Mouse (Mus musculus): Measurements from ENCODE around the gene Chn2.

Gene Chn2

DNA sequence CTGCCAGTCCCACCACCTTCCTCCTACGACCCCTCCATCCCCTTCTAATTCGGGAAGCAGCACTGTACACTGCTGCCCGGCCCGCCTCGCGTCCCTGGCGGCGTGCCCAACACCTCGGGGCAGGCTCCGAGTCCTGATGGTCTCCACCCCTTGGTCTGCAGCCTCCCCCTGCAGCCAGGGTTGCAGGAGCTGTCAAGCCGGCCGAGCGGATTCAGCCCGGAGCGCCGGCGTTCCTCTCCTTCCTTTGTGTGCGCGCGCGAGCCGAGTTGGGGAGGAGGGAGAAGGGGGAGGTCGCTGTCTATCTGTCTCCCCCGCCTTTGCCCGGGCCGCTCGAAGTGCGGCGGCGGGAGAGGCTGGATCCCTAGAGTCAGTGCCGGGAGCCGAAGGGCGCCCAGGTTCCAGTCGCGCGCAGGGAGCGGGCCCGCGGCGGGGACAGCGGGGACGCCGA is at the start of gene Chn2:
Gene Chn2 (plus strand): TSS at position 198 of the 448 bp plus-strand sequence.
- peak; percentile 50 for DNase-seq

DNA sequence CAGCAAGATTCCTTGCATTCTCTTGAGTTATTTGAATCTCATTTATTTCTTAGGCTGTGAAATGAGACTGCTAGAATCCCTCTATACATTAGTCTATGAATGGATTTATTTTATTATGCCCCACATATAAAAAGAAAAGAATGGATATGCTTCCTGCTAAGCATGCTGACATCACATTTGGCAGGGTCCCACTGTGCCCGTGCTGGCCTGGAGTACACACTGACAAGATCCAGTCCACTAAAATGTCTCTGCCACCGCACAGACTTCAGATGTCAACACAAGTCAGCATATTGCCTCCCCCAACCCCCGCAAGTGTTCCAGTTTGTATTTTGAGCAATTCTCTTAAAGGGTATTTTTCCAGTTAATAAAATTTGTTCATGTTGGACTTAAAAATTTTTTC is 47.0 kb upstream of the Chn2 start:
- no peak for DNase-seq

DNA sequence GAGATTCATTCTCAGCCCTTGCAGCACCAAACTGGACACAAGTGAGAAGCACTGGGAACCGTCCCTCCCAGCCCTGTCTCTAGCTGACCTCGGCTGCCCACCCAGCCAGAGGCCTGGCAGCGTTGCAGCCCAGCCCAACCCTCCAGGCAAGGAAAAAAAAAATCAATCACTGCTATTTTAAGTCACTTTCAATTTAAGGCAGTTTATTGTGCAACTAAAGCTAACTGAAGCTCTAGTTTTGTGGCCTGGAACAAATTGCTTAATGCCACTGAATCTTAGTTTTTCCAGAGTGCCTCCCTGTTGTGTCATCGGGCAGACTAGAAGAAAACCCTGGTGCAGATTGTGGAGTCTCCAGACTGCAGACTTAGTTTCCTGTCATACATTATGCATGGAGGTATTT is 43.8 kb upstream of the Chn2 start:
- no peak for DNase-seq

DNA sequence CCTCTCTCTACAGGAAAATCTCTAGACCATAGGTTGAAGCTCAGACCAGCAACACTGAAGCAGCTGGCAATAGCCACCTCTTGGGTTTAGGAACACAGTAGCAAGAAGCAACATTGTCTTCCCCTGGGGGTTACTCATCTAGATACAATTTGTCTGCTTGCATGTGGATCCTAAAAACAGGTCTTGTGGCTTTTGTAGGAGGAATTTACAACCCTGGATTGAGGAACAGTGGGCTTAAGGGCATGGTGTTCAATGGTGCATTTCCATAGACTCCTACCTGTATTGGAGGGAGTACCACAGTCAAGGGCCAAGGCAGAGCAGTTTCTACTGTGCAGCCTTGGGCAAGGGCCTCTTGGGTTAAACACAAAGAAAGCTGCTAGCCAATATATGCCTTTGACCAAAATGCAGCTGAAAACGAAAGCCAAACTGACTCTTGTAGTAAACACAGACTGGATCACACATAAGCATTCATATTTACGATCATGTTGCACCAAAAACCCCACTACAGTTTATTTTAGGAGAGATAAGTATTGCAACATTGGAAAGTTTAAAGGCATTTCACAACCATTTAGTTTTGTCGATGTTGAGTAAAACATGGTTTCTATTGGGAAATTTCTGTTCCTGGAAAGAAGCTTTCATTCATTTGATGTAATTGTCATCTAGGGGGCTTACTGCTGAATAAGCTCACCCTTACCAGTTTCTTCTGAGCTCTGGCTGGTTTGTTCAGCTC is 43.0 kb upstream of the Chn2 start:
- DNase-seq, result no peak

DNA sequence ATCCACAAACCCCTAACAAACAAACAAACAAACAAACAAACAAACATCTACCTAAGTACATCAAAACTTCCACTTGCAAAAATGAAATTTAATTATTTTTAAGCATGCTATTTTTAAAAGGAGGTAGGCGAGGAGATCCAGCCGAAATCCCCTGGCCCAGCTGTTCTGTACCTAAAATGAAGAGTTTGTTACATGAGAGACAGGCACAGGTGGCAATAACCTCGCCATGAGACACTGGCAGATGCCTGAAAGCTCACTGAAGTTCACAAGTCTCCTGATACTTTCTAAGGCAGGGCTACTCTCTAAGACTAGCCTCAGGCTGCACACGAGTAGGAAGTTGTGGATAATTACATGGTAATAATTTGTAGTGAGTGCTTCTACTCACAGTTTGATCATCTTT is 34.1 kb upstream of the Chn2 start:
- DNase-seq, result no peak

DNA sequence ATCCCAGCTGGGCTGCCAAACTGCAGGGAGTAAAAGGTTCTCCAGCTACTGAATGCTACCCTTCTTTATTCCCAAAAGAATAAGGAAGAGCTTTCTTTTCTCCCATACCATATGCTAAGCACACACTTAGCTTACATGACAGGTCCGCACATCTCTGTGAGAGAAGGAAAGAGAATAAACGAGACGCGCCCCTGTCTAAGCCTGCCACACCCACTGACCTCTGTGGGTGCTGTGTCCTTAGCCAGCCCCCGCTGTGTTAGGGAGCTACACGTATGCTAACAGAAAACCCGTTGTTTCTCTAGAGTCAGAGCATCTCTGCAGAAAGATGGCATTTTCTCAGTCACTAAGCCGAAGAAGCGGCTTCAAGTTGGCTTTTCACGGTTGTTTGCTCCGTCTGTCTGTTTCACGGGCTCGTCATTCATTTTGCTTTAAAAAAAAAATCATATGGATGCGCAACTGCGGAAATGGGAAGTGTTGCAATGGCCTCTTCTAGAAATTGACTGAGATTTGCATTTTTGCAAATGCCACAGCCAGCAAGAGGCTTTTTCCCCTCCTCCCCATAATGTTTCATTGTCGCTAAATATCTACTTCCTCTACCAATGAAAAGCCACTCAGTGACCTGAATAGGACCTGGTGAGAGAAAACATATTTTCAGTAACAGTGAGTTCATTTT is 30.8 kb upstream of the Chn2 start:
- no peak for DNase-seq

DNA sequence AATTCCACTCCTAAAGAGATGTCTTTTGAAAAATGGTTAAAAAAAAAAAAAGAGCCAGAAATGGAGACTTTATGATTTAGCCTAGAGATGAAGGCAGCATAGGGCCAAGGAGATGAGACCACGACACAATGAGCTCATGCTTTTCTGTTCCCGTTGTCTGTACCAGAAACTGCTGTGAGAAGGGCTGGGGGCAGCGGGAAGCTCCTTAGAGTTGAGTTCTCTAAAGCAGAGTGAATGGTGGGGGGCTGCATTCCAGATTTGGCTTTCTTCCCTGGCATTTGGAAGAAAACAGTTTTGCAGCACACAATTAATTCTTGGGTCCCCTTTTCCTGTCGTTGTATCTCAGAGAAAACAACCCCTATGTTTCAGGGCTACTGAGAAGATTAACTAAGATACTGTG is 30.1 kb upstream of the Chn2 start:
- no peak for DNase-seq

DNA sequence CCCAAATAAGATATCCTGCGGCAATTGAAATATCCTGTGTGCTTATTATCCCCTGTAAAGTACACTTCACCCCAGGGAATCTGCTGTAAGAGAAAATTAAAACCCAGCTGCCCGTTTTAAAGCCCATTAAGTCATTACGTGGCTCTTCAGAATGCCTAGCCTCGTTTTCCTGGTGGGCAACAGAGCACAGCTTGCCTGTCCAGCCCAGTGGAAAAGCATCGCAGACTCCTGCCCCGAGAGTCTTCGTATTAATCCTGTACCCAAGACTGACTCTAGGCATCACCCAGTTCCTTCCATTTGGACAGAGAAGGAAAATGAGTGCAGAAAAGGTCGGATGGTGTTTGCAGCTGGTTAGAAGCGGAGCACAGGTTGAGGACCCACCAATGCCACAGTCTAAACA is 29.0 kb upstream of the Chn2 start:
- no peak for DNase-seq

DNA sequence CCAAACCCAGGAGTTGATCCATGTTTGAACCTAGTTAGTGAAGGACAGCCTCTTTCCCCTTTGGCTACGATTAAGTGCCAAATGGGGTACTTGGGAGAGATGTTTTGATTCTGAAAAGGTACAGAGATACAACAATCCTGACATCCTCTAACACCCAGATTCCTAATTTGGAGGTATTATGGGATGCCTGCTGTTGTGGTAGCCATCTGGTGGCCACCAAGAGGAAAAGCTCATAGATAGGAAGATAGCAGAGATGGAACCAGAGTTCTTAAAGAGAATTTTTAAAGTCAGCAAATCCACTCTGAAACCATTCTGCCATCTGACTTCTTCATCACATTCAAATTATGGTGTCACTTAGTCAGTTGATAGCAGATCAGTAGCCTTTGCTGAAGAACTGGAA is 27.2 kb upstream of the Chn2 start:
- DNase-seq, result no peak

DNA sequence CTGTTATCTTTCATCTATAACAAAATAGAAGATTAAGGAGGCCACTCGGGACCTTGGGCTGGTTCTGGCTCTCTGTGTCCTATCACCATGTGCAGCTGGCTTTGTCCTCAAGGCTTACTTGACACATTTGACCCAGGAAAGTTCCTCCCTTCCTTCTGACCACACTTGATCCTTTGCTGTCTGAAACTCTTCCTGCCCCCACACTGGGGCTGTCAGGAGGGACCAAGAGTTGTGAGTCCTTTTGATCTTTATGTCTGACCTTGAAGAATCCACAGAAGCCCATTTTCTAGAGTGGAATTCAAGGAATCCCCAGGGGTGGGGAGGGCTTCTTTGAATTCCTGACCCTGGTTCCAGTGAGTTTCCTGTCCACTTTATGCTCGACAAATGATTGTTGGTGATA is 21.3 kb upstream of the Chn2 start:
- DNase-seq, result no peak

DNA sequence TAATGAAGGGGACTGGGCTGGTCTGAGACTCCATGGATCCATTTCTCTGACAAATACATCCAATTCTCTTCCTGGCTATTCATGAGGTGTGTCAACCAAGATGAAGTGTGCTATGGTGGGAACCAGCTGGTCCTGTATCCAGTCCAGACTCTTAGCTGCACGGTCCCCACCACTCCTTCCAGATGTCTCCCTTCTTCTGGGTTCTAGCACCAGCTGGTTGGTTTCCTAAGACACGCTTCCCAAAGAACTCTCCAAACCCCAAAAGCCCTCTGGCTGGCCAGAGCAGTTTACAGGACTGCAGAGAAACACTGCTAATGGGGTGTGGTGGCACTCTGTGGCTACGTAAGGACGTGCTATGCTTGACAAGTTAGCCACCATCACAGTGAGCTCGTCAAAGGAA is 20.5 kb upstream of the Chn2 start:
- no peak for DNase-seq

DNA sequence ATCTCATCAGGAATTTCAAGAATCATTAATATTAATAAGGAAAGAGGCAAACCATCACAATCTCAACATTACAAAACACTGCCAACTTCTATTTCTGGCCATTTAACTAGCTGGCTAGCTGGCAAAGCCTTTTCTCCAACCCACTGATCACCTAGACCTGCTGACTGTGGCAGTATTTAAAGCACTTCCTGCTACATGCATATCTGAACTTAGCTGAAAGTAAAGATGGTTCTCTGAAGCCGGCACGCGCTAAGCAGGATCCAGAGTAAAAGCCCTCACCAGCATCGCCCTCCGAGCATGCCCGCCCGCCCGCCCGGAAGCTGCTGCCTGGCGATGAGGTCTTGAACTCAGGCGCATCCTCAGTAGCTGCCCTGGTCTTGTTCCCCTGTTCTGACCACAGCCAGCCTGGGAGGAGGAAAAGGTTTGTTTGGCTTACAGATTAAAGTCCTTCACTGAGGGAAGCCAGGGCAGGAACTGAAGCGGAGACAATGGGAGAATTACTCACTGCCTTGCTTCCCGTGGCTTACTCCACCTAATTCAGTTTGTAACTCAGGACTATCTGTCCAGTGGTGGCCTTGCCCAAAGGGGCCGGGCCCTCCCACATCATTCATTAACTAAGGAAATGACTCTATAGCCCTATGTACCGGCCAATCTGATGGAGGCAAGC is 18.1 kb upstream of the Chn2 start:
- no peak for DNase-seq

DNA sequence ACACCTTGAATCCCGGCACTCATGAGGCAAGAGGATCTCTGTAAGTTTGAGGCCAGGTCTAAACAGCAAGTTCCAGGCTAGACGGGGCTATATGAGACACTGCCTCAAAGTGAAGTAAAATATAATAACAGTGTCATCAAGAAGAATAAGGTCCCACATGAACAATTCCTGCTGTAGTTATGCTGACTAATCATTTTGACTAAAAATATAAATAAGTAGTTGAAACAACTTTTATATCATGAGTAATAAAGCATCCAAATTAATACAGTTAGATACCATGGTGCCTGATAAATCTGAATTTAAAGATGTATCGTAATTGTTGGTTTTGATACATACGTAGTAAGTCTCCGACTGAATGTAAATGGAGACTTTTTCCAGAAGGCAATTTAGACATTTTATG is 15.5 kb upstream of the Chn2 start:
- DNase-seq, result no peak

DNA sequence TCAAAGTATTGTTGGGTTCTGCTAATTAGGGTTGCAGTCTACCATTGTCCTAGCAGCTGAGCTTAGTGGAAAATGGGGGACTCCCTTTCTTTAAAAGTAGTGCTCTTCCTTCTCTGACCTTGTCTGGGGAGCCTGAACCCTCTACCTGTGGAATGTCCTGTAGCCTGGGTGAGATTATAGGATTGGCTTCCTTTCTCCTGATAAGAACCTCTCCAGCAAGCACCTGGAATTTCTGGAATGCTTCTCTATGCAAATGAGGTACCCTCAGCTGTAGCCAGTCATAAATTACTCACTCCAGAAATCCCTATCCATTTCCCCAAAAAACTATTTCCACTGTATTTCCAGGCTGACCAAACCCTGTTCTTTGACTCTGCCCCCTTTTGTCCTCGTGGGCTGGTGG is 10.6 kb upstream of the Chn2 start:
- no peak for DNase-seq

DNA sequence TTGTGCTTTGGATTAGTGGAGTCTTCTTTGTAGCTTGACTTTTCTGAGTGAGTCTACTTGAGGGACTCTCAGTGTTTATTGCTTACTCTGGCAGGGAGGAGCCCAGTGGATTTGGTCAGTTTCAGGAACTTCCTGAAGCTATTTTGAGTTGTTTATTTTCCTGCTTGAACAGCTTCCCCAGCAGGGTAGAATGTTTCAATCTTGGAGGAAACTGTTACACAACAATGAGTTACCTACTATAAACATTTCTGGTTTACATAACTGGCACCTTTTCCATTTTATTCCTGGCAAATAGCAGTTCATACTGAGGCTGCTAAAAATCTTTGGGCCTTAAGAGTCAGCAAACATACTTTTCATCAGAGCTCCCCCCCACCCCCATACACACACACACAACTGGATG is 9.0 kb upstream of the Chn2 start:
- no peak for DNase-seq

DNA sequence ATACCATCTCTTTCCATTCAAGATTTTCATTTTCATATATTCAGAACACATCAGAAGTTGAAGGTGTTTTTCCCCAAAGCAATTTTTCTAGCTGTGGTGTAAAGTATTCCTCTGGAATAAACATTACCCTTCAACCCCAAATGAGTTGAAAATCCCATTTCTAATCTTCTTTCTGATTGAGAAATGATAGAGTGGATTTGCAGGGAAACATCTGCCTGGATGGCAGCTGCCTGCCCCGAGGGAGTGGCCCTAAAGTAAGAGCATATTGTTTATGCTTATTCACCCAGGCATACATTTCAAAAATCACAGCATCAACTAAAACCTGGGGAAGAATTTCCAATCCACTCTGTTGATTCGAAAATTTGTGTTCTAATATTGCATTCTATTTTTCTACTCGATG is 8.6 kb upstream of the Chn2 start:
- DNase-seq, result no peak

DNA sequence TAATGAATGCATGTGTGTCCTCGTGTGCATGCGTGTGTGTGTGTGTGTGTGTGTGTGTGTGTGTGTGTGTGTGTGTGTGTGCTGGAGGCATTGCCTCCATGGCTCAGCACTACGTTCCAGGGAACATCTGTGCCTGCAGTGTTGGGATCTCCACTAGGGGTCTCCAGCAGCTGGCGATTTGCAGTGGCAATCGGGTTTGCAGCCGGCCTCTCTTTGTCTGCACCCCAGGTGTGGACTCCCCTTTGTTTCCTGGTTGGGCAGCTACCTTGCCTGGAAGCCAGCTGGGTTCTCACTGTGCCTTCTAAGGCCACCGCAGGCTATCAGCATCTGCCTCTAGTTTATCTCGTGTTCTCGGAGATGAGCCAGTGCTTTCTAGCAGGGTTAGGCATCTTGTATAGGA is 4.9 kb upstream of the Chn2 start:
- DNase-seq, result peak; percentile 68

DNA sequence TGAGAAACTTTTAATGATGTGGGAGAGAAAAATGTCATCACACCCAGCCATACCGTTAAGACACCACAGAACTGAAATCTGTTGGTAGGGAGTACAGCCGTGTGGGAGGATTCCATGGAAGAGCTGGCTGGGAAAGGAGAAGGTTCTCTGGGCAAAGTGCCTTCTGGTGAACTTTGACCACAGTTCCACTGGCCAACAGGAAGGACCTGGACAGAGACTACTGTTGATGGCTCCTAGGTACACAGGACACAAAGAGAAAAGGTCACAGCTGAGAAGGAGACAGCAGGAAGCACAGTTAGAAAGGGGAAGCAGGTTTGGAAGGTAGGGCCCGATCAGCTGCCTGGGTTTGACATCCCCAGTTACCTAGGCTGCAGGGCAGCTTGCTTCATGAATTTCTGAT is 3.8 kb upstream of the Chn2 start:
- no peak for DNase-seq

DNA sequence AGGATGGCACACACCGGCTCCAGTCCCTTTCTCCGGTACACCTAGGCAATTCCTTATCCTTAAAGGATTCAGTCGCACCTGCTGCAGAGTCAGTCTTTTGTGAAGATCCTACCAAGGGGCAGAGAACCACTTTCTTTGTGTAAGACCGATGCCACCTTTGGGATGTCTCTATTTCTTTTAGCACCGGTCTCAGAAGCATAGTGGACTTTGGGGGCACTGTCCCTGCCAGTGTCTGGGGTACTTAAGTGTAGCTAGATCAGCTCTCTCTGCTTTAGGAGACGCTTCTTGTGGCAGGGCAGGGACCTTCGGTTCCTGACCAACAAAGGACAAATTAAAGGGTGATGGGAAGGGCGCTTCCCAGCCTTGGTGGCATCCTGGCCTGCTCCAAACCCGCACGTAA is 488 bp upstream of the Chn2 start:
- no peak for DNase-seq

DNA sequence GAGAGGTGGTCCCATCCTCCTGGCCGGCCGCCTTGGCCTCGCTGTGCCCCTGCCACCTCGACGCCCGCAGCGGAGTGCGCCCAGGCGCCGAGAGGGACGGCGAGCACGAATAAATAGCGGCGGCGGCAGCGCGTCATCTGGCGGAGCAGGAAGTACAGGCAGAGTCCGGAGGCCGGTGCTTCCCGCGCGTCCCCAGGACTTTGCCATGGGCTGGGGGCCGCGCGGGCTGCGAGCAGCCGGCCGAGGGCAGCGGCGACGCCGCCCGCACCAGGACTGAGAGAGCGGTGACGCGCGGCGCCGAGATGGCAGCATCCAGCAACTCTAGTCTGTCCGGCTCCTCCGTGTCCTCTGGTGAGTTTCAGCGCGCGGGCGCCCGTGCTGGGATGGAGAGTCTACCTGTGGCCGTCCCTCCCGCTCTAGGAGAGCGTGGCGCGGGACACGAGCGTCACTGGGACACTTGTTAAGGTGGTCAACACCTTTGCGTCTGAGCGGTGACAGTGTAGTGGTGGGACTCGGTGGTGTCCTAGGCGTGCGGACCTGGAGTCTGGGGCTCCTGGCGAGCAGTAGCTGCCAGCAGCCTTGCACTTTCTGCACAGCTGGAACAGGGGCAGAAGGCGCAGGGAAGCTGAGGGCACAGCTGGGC is 572 bp downstream of the Chn2 start:
- DNase-seq, result peak; percentile 64

DNA sequence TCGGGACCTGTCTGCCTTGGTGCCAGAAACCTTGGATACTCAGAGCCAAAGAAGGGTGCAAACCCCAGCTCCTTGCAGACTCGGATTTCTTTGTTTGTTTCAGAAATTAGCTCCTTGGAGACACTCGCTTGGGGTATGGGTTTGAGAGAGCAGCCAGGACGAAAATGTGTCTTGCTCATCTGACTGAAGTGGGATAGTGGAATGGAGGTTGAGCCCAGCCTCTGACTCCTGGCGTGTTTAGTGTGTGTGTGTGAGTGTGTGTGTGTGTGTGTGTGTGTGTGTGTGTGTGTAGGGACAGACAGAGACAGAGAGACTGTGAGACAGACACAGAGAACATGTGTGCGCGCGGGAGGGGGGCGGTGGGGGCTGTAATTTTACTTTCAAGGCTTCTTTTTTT is 1.1 kb downstream of the Chn2 start:
- no peak for DNase-seq

DNA sequence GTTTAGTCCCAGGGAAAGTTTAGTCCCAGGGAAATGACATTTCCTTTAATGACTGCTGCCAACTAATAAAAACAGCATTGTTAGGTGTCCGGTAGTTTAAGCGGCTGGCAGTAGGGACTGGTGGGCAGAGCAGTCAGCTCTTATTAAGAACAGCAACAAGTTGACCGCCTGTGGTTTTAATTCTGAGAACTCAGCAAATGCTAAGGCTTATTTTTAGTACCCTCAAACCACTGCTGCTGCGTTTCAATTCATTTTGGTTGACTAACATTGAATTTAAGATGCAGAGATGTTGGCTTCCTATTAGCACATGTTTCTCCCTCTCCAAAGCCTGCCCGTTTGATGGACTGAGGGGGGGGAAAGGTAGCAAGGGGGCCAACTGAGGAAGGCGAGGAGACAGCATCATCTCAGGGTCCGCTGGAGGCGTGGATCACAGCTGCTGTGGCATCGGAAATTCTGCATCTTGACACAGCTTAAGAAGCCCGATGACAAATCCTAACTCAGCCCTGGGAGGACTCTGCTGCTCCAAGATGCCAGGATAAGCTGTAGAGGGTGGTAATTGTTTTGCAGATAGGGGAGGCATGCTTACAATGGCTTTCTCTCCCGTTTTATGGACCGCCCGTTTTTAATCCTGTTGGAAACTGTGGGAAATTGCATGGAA is 2.2 kb downstream of the Chn2 start:
- no peak for DNase-seq

DNA sequence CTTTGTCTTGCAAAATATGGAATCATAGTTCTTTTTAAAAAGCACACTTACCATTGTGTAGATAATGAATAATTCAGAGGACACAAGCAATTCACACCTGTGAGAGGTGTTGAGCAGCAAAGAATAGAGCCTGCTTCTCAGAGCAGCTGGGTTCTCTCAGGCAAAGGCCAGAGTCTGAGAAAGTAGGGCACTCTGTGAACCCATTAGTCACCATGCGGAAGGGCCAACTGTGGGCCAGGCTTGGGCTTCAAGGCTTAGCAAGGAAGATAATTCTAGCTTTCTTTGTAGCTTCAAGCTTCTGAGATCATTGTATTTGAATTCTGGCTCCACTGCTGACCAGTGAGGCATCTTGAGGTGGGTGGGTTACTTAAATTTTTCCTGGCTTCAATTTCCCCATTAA is 2.8 kb downstream of the Chn2 start:
- no peak for DNase-seq
